Mouse (Mus musculus): ENCODE measurements around the gene Eif4e. TPM values are rescaled to one million over a fixed set of nuclear protein-coding genes. Genes with fewer than 3 reads are reported as not detected.
"Not testable (repeated sequence)": the region's sequence is repeated elsewhere in the genome, so short reads cannot be mapped to it uniquely, and the experiment has no call there.

The Eif4e gene
- polyA plus RNA-seq, 1 experiment from 2014 or later = 353 TPM

DNA sequence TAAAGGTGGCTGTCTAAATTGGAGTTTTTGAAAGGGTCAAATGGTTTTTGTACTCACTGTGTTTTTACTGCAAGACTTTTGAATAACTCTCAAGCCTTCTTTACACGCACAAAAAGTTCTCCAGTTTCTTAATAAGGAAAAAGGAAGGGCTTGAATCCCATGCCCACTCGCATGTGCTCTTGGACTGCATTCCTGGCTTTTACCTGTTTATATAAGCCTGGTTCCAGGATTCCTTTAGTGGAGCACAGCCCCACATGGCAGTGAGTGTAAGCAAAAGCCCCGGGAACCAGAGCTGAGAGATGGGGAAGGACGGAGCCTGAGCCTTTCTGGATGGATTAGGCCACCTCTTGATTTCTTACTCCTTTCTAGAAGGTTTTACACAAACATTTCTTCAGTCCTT, 23.1 kb downstream of the Eif4e start:
- H3K36me3 ChIP-seq (replicated peaks) = peaks cover 38% of the 10 kb centered on the region

DNA sequence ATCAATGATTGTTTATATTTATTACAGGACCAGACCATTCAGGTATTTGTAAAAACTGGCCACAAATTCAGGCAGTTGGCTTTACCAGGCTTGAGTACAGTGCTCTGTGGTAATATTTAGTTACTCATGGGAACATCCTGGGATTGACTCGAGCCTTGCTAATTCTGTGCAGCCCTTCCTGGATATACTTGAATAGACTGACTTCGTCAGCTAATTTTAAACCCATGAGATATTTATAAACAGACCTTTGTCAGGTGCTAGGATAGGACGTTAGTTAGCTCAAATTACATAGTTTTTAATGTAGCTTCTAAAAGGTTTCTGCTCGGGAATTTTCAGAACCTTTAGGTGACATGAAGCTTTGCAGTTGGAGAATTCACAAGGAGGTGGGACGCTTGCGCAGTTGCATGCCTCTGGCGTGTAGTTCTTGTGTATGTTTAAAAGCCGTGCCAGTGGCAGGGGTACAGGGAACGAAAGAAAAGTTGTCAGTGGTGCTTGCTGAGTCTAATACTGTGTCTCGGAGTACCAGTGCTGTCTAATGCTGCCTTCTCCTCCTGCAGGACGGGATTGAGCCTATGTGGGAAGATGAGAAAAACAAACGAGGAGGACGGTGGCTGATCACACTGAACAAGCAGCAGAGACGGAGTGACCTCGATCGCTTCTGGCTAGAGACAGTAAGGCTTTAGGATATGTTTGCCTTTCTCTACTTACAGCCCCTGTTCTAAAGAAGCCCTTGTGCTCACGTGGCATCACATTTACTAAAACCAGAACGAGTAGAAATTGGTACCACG, 24.6 kb downstream of the Eif4e start:
- Histone ChIP-seq H3K4me2 (no peak overlapping the region), H3K36me3 (replicated peaks) (peaks cover 38% of the 10 kb centered on the region), H3K4me1 (no peaks in the 10 kb centered on the region), H3K9me3 (no peaks in the 10 kb centered on the region), H3K27ac (no peak overlapping the region), H3K27me3 (no peaks in the 10 kb centered on the region), H3K9ac (no peak overlapping the region), H3K4me3 (replicated peaks) (no peak overlapping the region)
- 94% methylated on average over 19 of the region's 19 CpGs for WGBS
- no peak for ATAC-seq (ENCODE audit: low FRiP score)

More for the DNA sequence above, 23.1 kb downstream of the Eif4e start:
- no peak for ATAC-seq (ENCODE audit: low FRiP score)
- Histone ChIP-seq H3K4me1 (peaks cover 1% of the 10 kb centered on the region; the same call in 1 of the 2 replicates), H3K9ac (no peak overlapping the region), H3K27ac (no peak overlapping the region), H3K27me3 (no peaks in the 10 kb centered on the region), H3K9me3 (no peaks in the 10 kb centered on the region), H3K4me2 (no peak overlapping the region), H3K4me3 (replicated peaks) (no peak overlapping the region)
- 84% methylated on average over 4 of the region's 4 CpGs for WGBS

DNA sequence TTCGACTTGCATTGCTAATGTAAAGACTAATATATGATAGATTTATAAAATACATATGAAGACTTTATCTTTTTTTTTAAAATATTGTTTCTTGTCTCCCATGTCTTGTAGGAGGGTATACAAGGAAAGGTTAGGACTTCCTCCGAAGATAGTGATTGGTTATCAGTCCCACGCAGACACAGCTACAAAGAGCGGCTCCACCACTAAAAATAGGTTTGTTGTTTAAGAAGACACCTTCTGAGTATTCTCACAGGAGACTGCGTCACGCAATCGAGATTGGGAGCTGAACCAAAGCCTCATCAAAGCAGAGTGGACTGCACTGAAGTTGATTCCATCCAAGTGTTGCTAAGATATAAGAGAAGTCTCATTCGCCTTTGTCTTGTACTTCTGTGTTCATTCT, 29.3 kb downstream of the Eif4e start:
- H3K4me1 ChIP-seq; H3K9me3 ChIP-seq; H3K27ac ChIP-seq; ATAC-seq (ENCODE audit: low FRiP score); H3K4me3 ChIP-seq (replicated peaks); H3K9ac ChIP-seq; H3K27me3 ChIP-seq; H3K4me2 ChIP-seq: not testable (repeated sequence)
- H3K36me3 ChIP-seq (replicated peaks) = peaks cover 58% of the 10 kb centered on the region
- WGBS = 95% methylated on average over 8 of the region's 8 CpGs

DNA sequence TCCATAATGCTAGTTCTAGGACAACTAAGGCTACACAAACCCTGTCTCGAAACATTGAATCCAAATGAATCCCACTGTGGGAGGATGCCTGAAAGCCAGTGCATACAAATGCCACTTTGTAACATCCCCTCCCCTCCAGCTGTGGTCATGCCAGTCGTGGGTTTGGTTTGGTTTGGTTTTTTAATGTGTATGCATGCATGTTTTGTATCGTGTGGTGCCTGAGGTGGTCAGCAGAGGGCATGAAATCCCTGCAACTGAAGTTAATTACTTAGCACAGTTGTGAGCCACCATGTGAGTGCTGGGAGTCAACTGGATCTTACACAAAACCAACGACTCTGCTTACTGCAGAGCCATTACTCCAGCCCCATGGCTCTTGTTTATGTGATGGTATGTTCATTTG, 32.5 kb downstream of the Eif4e start:
- H3K27me3 ChIP-seq = no peaks in the 10 kb centered on the region
- peaks cover 37% of the 10 kb centered on the region for H3K36me3 ChIP-seq (replicated peaks)
- H3K4me2 ChIP-seq = no peak overlapping the region
- peak; percentile 39 for ATAC-seq (ENCODE audit: low FRiP score)
- 65% methylated on average over 4 of the region's 4 CpGs for WGBS
- no peaks in the 10 kb centered on the region for H3K9me3 ChIP-seq
- 0 out of 2 replicates have a peak, but pooled peaks cover 3% of the 10 kb centered on the region for H3K4me1 ChIP-seq
- H3K27ac ChIP-seq = no peak overlapping the region
- H3K9ac ChIP-seq = no peak overlapping the region
- no peak overlapping the region for H3K4me3 ChIP-seq (replicated peaks)

DNA sequence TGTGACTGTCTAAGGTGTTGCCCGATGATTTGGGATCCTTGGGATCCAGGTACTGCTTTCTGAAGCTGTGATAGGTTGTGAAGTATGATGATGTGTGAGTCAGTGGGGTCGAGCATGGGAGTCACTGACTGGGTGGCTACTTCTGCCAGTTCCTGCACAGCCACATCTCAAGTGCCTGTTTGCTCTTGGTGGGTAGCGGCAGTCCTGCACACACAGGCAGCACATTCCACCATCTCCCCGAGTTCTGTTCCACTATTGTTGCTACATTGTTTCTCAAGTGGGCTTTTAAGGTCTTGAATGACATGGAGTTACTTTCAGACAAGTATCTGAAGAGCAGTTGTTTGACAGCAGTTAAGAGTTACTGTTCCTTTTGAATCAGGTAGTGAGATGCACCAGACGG, 34.3 kb downstream of the Eif4e start:
- no peaks in the 10 kb centered on the region for H3K27me3 ChIP-seq
- H3K27ac ChIP-seq = no peak overlapping the region
- no peak overlapping the region for H3K9ac ChIP-seq
- no peak for ATAC-seq (ENCODE audit: low FRiP score)
- H3K9me3 ChIP-seq = no peaks in the 10 kb centered on the region
- peaks cover 34% of the 10 kb centered on the region for H3K36me3 ChIP-seq (replicated peaks)
- 0 out of 2 replicates have a peak, but pooled peaks cover 3% of the 10 kb centered on the region for H3K4me1 ChIP-seq
- H3K4me2 ChIP-seq = no peak overlapping the region
- WGBS = 61% methylated on average over 5 of the region's 5 CpGs
- H3K4me3 ChIP-seq (replicated peaks) = no peak overlapping the region

DNA sequence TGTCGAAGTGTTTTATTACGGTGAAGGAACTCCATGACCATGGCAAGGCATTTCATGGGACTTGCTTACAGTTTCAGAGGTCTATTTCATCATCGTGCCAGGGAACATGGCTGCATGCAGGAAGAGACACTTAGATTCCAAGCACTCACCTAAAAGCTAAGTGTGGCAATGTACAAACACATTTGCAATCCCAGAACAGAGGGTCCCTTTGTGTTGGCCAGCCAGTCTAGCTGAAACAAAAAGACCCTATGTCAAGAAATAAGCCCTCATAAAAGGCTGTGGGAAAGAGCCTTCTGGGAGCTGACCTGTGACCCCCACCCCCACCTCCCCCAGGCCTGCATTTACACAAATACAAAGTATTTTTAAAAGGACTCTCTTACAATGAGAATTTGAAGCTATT, 34.9 kb downstream of the Eif4e start:
- WGBS = 81% methylated on average over 3 of the region's 3 CpGs
- Histone ChIP-seq H3K27ac (no peak overlapping the region), H3K4me3 (replicated peaks) (no peak overlapping the region), H3K36me3 (replicated peaks) (peaks cover 34% of the 10 kb centered on the region), H3K9me3 (no peaks in the 10 kb centered on the region), H3K4me1 (0 out of 2 replicates have a peak, but pooled peaks cover 3% of the 10 kb centered on the region), H3K4me2 (no peak overlapping the region), H3K9ac (no peak overlapping the region), H3K27me3 (no peaks in the 10 kb centered on the region)
- no peak for ATAC-seq (ENCODE audit: low FRiP score)

DNA sequence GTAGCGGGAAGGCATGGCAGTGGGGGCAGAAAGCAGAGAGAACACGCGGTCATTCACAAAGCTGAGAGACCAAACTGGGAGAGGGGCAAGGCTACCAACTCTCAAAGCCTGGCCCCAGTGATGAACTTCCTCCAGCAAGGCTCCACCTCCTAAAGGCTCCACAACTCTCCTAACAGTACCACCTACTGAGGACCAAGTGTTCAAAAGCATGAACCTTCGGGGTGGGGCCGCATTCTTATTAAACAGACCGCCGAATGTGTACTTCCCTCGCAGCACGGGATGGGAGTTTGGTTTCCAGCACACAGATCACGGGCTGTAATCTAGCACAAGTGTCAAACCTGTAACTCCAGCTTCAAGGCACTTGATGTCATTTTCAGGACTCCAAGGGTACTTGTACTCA, 52.9 kb downstream of the Eif4e start:
- WGBS = 95% methylated on average over 10 of the region's 10 CpGs
- no peaks in the 10 kb centered on the region for H3K27me3 ChIP-seq

DNA sequence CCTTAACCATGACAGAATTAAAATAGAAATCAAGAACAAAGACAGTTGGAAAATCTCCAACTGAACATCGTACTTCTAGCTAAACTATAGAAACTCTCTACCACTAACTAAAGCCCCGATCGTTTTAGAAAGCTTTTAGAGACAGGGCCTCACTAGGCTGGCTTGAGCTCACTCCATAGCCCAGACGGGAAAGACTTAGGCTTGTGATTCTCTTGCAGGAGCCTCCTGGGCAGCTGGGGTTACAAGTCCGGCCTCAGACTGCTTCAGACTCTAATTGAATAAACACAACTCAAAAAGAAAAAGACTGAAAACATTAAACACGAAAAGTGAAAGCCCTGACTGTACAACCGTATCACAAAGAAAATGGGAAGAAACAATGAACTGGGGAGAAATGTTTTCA, 60.2 kb downstream of the Eif4e start:
- H3K4me1 ChIP-seq = peaks cover 4% of the 10 kb centered on the region; the same call in 1 of the 2 replicates
- no peaks in the 10 kb centered on the region for H3K9me3 ChIP-seq
- no peak overlapping the region for H3K4me2 ChIP-seq
- WGBS = 43% methylated on average over 7 of the region's 7 CpGs
- no peak for ATAC-seq (ENCODE audit: low FRiP score)
- no peak overlapping the region for H3K27ac ChIP-seq
- no peak overlapping the region for H3K4me3 ChIP-seq (replicated peaks)
- H3K36me3 ChIP-seq (replicated peaks) = no peaks in the 10 kb centered on the region
- no peak overlapping the region for H3K9ac ChIP-seq
- no peaks in the 10 kb centered on the region for H3K27me3 ChIP-seq

More for the DNA sequence above, 52.9 kb downstream of the Eif4e start:
- Histone ChIP-seq H3K4me2 (no peak overlapping the region), H3K4me1 (no peaks in the 10 kb centered on the region), H3K9ac (no peak overlapping the region), H3K36me3 (replicated peaks) (no peaks in the 10 kb centered on the region), H3K27ac (no peak overlapping the region), H3K4me3 (replicated peaks) (no peak overlapping the region), H3K9me3 (no peaks in the 10 kb centered on the region)
- ATAC-seq (ENCODE audit: low FRiP score) = no peak

DNA sequence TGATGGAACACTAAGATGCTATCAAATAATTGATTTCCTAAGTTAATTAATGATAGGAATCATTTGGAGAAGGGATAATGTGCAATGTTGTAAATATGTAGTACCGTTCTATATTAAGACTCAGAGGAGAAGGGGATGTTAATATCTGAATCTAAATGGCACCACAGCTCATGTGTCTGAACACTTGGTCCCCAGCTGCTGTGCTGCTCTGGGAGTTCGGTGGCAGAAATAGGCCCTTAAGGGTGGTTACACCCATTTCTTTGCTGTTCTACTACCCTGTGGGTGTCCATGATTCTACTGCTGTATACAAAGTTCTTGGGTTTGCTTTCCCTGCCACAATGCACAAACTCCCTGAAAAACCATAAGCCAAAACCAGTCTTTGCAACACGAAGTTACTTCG, 61.2 kb downstream of the Eif4e start:
- no peak overlapping the region for H3K4me2 ChIP-seq
- 93% methylated on average over 4 of the region's 4 CpGs for WGBS
- ATAC-seq (ENCODE audit: low FRiP score) = no peak

DNA sequence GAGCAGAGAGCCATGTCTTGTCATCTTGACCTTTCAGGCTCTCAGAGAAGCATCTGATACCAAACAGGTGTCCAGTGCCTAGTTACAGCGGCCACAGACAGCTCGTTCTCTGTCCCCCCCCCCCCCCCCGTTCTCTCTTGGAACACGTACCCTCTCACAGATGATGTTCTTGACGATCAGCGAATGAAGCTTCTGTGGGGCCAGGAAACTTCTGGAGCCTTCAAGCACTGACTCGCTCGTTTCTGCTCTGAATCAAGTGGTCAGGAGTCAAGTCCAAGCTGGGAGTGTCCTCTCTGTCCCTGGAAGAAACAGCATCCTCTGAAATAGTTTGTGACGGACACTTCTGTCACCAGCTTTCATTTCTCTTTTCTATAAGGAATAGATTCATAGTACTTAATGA, 62.0 kb downstream of the Eif4e start:
- no peaks in the 10 kb centered on the region for H3K36me3 ChIP-seq (replicated peaks)
- H3K27ac ChIP-seq = no peak overlapping the region
- no peak overlapping the region for H3K4me2 ChIP-seq
- WGBS = 81% methylated on average over 9 of the region's 9 CpGs
- H3K9me3 ChIP-seq = no peaks in the 10 kb centered on the region
- H3K9ac ChIP-seq = no peak overlapping the region
- no peak for ATAC-seq (ENCODE audit: low FRiP score)
- no peaks in the 10 kb centered on the region for H3K27me3 ChIP-seq
- H3K4me3 ChIP-seq (replicated peaks) = no peak overlapping the region
- H3K4me1 ChIP-seq = peaks cover 4% of the 10 kb centered on the region; the same call in 1 of the 2 replicates

More for the DNA sequence above, 61.2 kb downstream of the Eif4e start:
- Histone ChIP-seq H3K36me3 (replicated peaks) (no peaks in the 10 kb centered on the region), H3K27me3 (no peaks in the 10 kb centered on the region), H3K4me3 (replicated peaks) (no peak overlapping the region), H3K9me3 (no peaks in the 10 kb centered on the region), H3K4me1 (peaks cover 4% of the 10 kb centered on the region; the same call in 1 of the 2 replicates), H3K9ac (no peak overlapping the region), H3K27ac (no peak overlapping the region)

DNA sequence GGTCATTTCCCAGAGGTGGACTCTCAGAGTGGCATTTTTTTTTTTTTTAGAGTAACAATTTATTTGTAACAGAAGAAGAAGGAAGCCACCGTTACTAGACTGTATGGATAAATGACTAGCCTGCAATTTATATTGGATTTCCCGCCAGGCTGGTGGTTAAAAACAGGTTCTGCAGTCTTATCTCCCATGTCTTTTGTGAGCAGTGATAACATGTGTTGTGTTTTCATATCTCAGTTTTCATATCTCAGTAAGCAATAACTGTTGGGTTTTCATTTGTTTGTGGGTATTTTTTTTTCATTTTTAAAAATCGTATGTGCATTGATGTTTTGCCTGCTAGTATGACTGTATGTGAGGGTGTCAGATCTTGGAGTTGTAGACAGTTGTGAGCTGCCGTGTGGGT, 65.0 kb downstream of the Eif4e start:
- no peaks in the 10 kb centered on the region for H3K36me3 ChIP-seq (replicated peaks)
- no peak overlapping the region for H3K4me2 ChIP-seq
- peaks cover 11% of the 10 kb centered on the region for H3K4me1 ChIP-seq
- H3K4me3 ChIP-seq (replicated peaks) = no peak overlapping the region
- H3K27ac ChIP-seq = no peak overlapping the region
- no peaks in the 10 kb centered on the region for H3K27me3 ChIP-seq
- H3K9ac ChIP-seq = no peak overlapping the region
- no peak for ATAC-seq (ENCODE audit: low FRiP score)
- 93% methylated on average over 4 of the region's 4 CpGs for WGBS
- H3K9me3 ChIP-seq = no peaks in the 10 kb centered on the region

DNA sequence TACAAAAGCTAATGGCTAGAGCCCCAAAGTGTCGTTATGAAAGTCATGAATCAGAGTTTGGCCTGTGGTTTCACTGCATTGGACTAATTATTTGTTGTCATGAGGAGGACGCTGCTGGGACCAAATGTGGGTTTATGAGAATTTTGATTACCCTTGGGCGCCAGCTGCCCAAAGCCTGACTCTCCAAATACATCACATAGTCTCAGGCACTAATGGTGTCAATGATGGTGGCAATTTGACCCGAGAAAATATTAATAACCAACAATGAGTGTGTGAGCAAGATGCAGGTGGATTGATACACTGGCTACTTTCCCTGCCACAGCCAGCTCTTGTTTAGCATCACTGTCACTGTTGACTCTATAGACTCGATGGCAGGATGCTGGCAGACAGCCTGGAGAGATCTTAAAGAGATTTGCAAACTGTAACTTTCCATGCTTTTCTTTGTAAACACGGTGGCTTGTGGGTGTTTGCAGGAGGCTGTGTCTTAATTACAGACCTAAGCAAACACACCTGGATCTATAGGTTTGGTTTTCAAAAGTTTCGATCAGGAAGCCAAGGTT, 65.9 kb downstream of the Eif4e start:
- peaks cover 7% of the 10 kb centered on the region for H3K4me1 ChIP-seq
- ATAC-seq (ENCODE audit: low FRiP score) = no peak
- H3K9ac ChIP-seq = no peak overlapping the region
- no peak overlapping the region for H3K4me3 ChIP-seq (replicated peaks)
- no peak overlapping the region for H3K4me2 ChIP-seq
- no peaks in the 10 kb centered on the region for H3K9me3 ChIP-seq
- no peaks in the 10 kb centered on the region for H3K27me3 ChIP-seq
- H3K27ac ChIP-seq = no peak overlapping the region
- 84% methylated on average over 7 of the region's 7 CpGs for WGBS
- H3K36me3 ChIP-seq (replicated peaks) = no peaks in the 10 kb centered on the region

DNA sequence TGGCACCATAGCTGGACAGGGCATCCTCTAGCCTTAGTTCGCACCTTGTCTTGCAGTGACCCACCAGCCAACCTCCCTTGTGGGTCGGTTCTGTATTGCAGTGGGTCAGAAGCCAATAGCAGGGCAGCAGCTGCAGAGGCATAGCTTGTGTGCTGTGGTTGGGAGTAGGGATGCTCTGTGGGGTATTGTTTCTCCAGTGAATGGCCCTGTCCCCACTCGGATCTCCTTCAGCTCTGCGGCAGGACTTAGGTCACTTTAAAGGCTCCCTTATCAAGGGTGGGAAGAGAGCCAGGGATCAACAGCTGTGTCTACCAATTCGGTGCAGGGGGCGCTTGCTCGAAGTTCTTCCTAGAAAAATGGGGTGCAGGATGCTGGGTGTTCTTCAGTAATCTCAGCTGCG, 67.2 kb downstream of the Eif4e start:
- Histone ChIP-seq H3K4me3 (replicated peaks) (no peak overlapping the region), H3K4me1 (peaks cover 7% of the 10 kb centered on the region), H3K9me3 (no peaks in the 10 kb centered on the region), H3K4me2 (no peak overlapping the region), H3K27me3 (no peaks in the 10 kb centered on the region), H3K27ac (no peak overlapping the region), H3K36me3 (replicated peaks) (no peaks in the 10 kb centered on the region), H3K9ac (no peak overlapping the region)
- 87% methylated on average over 8 of the region's 8 CpGs for WGBS
- ATAC-seq (ENCODE audit: low FRiP score) = no peak

All from forebrain, embryonic 12.5 days (tissue).